Mouse (Mus musculus) hindbrain, postnatal 0 days (tissue): ENCODE measurements at regions not wholly inside any gene's neighbourhood (a gene's known extent, or its start where the extent isn't known, plus 50 kb on each side); places are given as distances from the start of the nearest gene placed in this dataset.
"Not testable (repeated sequence)": the region's sequence is repeated elsewhere in the genome, so short reads cannot be mapped to it uniquely, and the experiment has no call there.

ENCODE experiments used
- ATAC-seq: fragments of 200-750 bp; cut with Nextera tagmentation; 2 replicates; pipeline ENCODE4 v1.8.0; 2017; ENCODE audit warnings: mild to moderate bottlenecking, moderate TSS enrichment, moderate library complexity
- DNase-seq: peaks from one replicate; pipeline ENCODE4 v3.0.0-alpha.2; 2015; ENCODE audit warnings: low spot score
- H3K27ac ChIP-seq: fragments of 300-500 bp; sonication (generic); 2 replicates; pipeline ENCODE4 v1.5.1; 2014; ENCODE audit warnings: mild to moderate bottlenecking
- H3K27me3 ChIP-seq: fragments of 300-500 bp; sonication (generic); 2 replicates; pipeline ENCODE4 v1.6.1; 2014; ENCODE audit warnings: low read length, mixed read lengths; ENCODE audit not compliant: insufficient read depth
- H3K36me3 ChIP-seq: fragments of 300-500 bp; sonication (generic); 2 replicates; pipeline ENCODE4 v1.6.1; 2014; ENCODE audit warnings: low read length, mixed read lengths; ENCODE audit not compliant: insufficient read depth
- H3K4me1 ChIP-seq: fragments of 300-500 bp; sonication (generic); 2 replicates; pipeline ENCODE4 v1.6.1; 2014; ENCODE audit warnings: antibody characterized with exemption, low read length, mixed read lengths; ENCODE audit not compliant: insufficient read depth
- H3K4me2 ChIP-seq: fragments of 300-500 bp; sonication (generic); 2 replicates; pipeline ENCODE4 v1.6.1; 2014; ENCODE audit warnings: low read depth, mild to moderate bottlenecking, low read length, moderate library complexity, mixed read lengths
- H3K4me3 ChIP-seq: fragments of 300-500 bp; sonication (generic); 2 replicates; pipeline ENCODE4 v1.5.1; 2014; ENCODE audit warnings: low read length
- H3K9ac ChIP-seq: fragments of 300-500 bp; sonication (generic); replicated peaks from 2 replicates; pipeline ENCODE4 v1.6.1; 2014; ENCODE audit warnings: mild to moderate bottlenecking, low read length, moderate library complexity, mixed read lengths
- H3K9me3 ChIP-seq: fragments of 300-500 bp; sonication (generic); 2 replicates; pipeline ENCODE4 v1.6.1; 2016; ENCODE audit warnings: low read length, mixed read lengths
- CTCF ChIP-seq: IDR thresholded peaks from 2 replicates; pipeline ENCODE4 v1.5.1; 2016; ENCODE audit warnings: antibody characterized with exemption, control low read depth, low read depth
- WGBS: fragments of 180-500 bp; shearing (Covaris S2); extraction: QIAGEN DNeasy Blood & Tissue Kit; methylation state at CpG from one replicate; pipeline ENCODE4 v1.1.7; 2014; 5-methylcytosine and 5-hydroxymethylcytosine counted together

DNA sequence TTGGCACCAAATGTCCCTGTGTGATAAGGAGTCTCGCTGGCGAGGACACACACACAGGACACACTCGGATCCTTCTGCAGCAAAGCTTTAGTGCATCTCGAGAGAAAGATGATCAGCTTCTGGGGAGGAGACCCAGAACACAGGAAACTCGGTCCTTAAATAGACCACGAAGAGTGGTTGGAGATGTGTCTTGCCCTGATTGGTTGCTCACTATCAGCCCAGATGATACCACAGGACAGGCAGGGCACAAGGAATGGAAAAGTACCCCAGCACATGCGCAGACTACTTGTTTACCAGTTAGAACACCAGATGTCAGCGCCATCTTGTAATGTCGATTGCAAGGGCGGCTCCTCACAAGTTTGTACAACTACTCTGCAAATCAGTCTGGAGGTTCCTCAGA is 108.0 kb upstream of the Peg12 start:
- H3K4me1 ChIP-seq, DNase-seq, H3K9ac ChIP-seq, H3K4me2 ChIP-seq, H3K4me3 ChIP-seq, H3K27ac ChIP-seq, H3K27me3 ChIP-seq, H3K36me3 ChIP-seq, ATAC-seq: not testable (repeated sequence)
- WGBS, result 90% methylated on average over 10 of the region's 10 CpGs
- peaks cover 17% of the 10 kb centered on the region for H3K9me3 ChIP-seq

DNA sequence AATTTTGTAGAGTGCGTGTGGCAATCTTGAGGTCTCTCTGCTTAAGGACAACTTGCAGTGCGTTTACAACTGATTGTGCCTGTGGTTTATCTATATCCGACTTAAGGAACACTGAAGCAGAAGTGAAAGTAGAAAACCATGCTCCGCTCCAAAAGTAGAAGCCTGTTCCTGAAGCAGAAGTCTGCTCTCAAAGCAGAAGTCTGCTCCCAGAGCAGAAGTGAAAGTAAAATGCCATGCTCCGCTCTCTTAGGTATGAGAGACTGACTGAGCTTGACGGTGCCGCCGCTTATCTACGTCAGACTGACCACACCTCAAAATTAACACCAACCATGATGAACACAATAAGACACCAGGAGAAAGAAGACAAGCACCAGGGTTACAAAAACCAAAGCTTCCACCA is 107.4 kb upstream of the Peg12 start:
- Histone ChIP-seq H3K4me3 (no peak overlapping the region), H3K27ac (no peak overlapping the region), H3K4me1 (no peaks in the 10 kb centered on the region), H3K27me3 (no peaks in the 10 kb centered on the region), H3K36me3 (no peaks in the 10 kb centered on the region), H3K9me3 (peaks cover 17% of the 10 kb centered on the region), H3K9ac (no peak overlapping the region), H3K4me2 (no peak overlapping the region)
- TF ChIP-seq CTCF, result no peak
- WGBS, result 90% methylated on average over 9 of the region's 9 CpGs
- DNase-seq (no peak), ATAC-seq (no peak)

DNA sequence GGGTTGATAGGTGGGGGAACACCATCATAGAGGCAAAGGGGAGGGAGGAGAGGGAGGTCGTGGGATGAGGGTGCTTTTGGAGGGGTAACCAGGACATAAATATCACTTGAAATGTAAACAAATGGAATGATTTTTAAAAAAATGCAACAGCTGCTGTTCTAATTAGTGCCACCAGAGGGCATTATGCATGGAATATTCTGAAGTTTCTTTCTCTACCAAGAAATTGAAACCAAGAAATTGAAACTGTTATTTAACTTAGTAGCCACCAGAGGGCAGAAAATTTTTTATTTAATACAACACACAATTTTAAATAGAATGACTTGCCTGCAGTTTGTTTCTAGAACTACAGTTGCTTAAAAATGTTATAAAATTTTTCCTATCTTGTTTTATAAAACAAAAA is 77.9 kb upstream of the Peg12 start:
- no peak for ATAC-seq

More for the DNA sequence above, 77.9 kb upstream of the Peg12 start:
- Histone ChIP-seq H3K27ac (no peak overlapping the region), H3K9me3 (peaks cover 20% of the 10 kb centered on the region), H3K36me3 (no peaks in the 10 kb centered on the region), H3K4me2 (no peak overlapping the region), H3K27me3 (no peaks in the 10 kb centered on the region), H3K4me1 (no peaks in the 10 kb centered on the region), H3K4me3 (no peak overlapping the region), H3K9ac (no peak overlapping the region)
- peak; percentile 20; the same call in 1 of the 2 replicates for TF ChIP-seq CTCF
- 65% methylated on average over 1 of the region's 1 CpGs for WGBS
- DNase-seq, result peak; percentile 1
